ENCODE assay signal across 9 mouse cellular contexts in the genomic region with DNA sequence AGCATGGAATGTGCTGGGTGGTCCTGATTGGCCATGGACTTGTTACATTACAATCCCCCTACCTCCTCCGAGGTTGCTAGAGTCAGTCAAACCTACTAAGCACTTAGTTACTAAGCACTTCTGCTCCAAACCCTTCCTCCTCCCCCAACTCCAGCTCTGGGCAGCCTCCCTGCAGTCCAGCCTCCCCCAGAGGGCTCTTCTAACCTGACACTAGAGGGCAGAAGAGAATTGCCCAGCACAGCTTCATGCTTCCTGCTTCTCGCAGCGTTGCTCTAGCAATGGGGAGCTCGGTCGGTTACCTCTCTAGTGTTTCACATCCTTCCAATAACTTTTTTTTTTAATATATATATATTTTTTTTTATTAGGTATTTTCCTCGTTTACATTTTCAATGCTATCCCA. TPM values are rescaled to one million over a fixed set of nuclear protein-coding genes. Genes with fewer than 3 reads are reported as not detected.
DNase-seq lines count a peak whose midpoint lies in the region; ATAC-seq and TF ChIP-seq lines count a peak whose summit lies in the region.
"Had no signal": no experiment of that assay in that cellular context is flagged by ENCODE, and none has a peak within 500 bp of the region (broad histone marks: within the 10 kb centered on the region; RNA-seq: fewer than 3 reads in every experiment).

No protein-coding gene starts in this region.

- intact Hi-C loops in gastrocnemius, adult 2 months (cut with DNase I) = loop anchor here (1.0 to 5.0 kb wide), 2 partner anchors 61 to 66 kb away; no protein-coding TSS in a partner anchor
- intact Hi-C loops in gastrocnemius, postnatal 14 days (cut with DNase I; ENCODE audit: low total_unique reads) = no loop called here

- TF ChIP-seq POLR2A in cortical plate, adult 2 months (IDR thresholded peaks at IDR 0.05; ENCODE audit: extremely low read depth, insufficient read depth, low read length) = no peak

- TF ChIP-seq CTCF in gastrocnemius, adult 2 months (IDR thresholded peaks at IDR 0.05) = peak; percentile 82
- TF ChIP-seq CTCF in cortical plate, adult 2 months (IDR thresholded peaks at IDR 0.05; ENCODE audit: extremely low read depth, insufficient read depth, low read length) = peak; percentile 52

- peak; percentile 58 for ATAC-seq in megakaryocyte, adult 5-6 weeks (ENCODE audit: poor library complexity, severe bottlenecking)
- ATAC-seq in erythroid progenitor cell, adult 5-6 weeks (replicated peaks; ENCODE audit: low FRiP score, poor library complexity, severe bottlenecking) = no peak

- peak overlapping the region; percentile 81 for H3K27ac ChIP-seq in gastrocnemius, adult 2 months
- H3K27ac ChIP-seq in cortical plate, adult 2 months (ENCODE audit: insufficient read depth, low read length) = no peak overlapping the region
- H3K27ac ChIP-seq: limb, embryonic 15.5 days had no signal

- peaks cover 5% of the 10 kb centered on the region; the same call in 1 of the 2 replicates for H3K4me1 ChIP-seq in cortical plate, adult 2 months (ENCODE audit: control insufficient read depth, insufficient read depth, low read length)

- peak; percentile 74 for DNase-seq in gastrocnemius, adult 2 months
- no peak for DNase-seq in gastrocnemius, postnatal 14 days
- DNase-seq in A20 (ENCODE audit: low read depth, low spot score) = peak; percentile 72
- DNase-seq in urinary bladder, postnatal 10 days (ENCODE audit: low spot score) = no peak
- DNase-seq in layer of hippocampus, postnatal 25 days (ENCODE audit: extremely low spot score in 1 of 2, low spot score in 1 of 2) = no peak

- no peak overlapping the region for H3K4me3 ChIP-seq in gastrocnemius, adult 2 months
- no peak overlapping the region for H3K4me3 ChIP-seq in cortical plate, adult 2 months (ENCODE audit: insufficient read depth, low read length)
- H3K4me3 ChIP-seq: limb, embryonic 15.5 days had no signal

RNA-seq across cellular contexts. Expression of a gene that starts 39.5 kb away (rescaled TPM):
- total RNA-seq in gastrocnemius, adult 2 months (2021) = 100 to 1,000 TPM; 131 to 149 TPM
- total RNA-seq in gastrocnemius, postnatal 14 days (2021) = 100 to 1,000 TPM; 202 to 236 TPM
- polyA plus RNA-seq in cortical plate, adult 2 months (2012; rRNA removed) = 80.0 and 92.5 TPM in 2 replicates
- 123 and 128 TPM in 2 replicates for total RNA-seq in megakaryocyte, adult 5-6 weeks (2015)
- total RNA-seq in megakaryocyte, adult 5-6 weeks (2017) = 228 and 254 TPM in 2 replicates
- total RNA-seq in erythroid progenitor cell, adult 5-6 weeks (2015; ENCODE audit: low replicate concordance) = 21.0 and 28.1 TPM in 2 replicates
- total RNA-seq in erythroid progenitor cell, adult 5-6 weeks (2017; ENCODE audit: low replicate concordance) = 17.1 and 22.1 TPM in 2 replicates
- total RNA-seq in layer of hippocampus, postnatal 25 days (2021) = 10 to 100 TPM; 64.0 to 74.4 TPM

Comparison
In these comparisons a context has a peak if more than half of its experiments do, and no peak if none do; other contexts are left out.
1. DNase-seq: peak in gastrocnemius, adult 2 months (single experiment) and A20 (single experiment); none in gastrocnemius, postnatal 14 days (single experiment), urinary bladder, postnatal 10 days (single experiment) and layer of hippocampus, postnatal 25 days (0 of 2).